Mouse (Mus musculus): Measurements from ENCODE around the gene Gm28635. TPM values are rescaled to one million over a fixed set of nuclear protein-coding genes. Genes with fewer than 3 reads are reported as not detected.

Gene Gm28635
- polyA plus RNA-seq, 1 experiment from 2014 or later, result not detected

- Histone ChIP-seq H3K36me3 (no peaks in the 10 kb centered on the region), H3K4me2 (replicated peaks) (no peak overlapping the region), H3K4me1 (no peaks in the 10 kb centered on the region), H3K9ac (no peak overlapping the region), H3K4me3 (replicated peaks) (no peak overlapping the region), H3K9me3 (replicated peaks) (no peaks in the 10 kb centered on the region), H3K27me3 (no peaks in the 10 kb centered on the region), H3K27ac (replicated peaks) (no peak overlapping the region)
- no peak for ATAC-seq (ENCODE audit: insufficient number of reproducible peaks, low FRiP score, low TSS enrichment, low read depth)
- 59% methylated on average over 1 of the region's 1 CpGs for WGBS
Measured at GRCm38 (mm10) chr2:84655864-84656263, 22.0 kb downstream of the Gm28635 start.

GRCm38 (mm10) chr2:84653354-84653753 is 24.5 kb downstream of the Gm28635 start:
- H3K4me2 ChIP-seq (replicated peaks), result no peak overlapping the region
- H3K4me3 ChIP-seq (replicated peaks), result no peak overlapping the region
- no peak for ATAC-seq (ENCODE audit: insufficient number of reproducible peaks, low FRiP score, low TSS enrichment, low read depth)
- H3K27me3 ChIP-seq, result no peaks in the 10 kb centered on the region
- H3K9ac ChIP-seq, result no peak overlapping the region
- no peaks in the 10 kb centered on the region for H3K36me3 ChIP-seq
- no peaks in the 10 kb centered on the region for H3K9me3 ChIP-seq (replicated peaks)
- no peak overlapping the region for H3K27ac ChIP-seq (replicated peaks)
- no peaks in the 10 kb centered on the region for H3K4me1 ChIP-seq

- H3K36me3 ChIP-seq, result no peaks in the 10 kb centered on the region
- H3K27ac ChIP-seq (replicated peaks), result peak within 1 kb of the TSS; percentile 99
- peak within 1 kb of the TSS; percentile 57 for H3K4me2 ChIP-seq (replicated peaks)
- no peaks in the 10 kb centered on the region for H3K27me3 ChIP-seq
- no peaks in the 10 kb centered on the region for H3K9me3 ChIP-seq (replicated peaks)
- H3K4me1 ChIP-seq, result no peaks in the 10 kb centered on the region
- WGBS, result under 1% methylated on average over 15 of the region's 15 CpGs
- peak within 1 kb of the TSS; percentile 70 for H3K4me3 ChIP-seq (replicated peaks)
- peak; percentile 98 for ATAC-seq (ENCODE audit: insufficient number of reproducible peaks, low FRiP score, low TSS enrichment, low read depth)
- peak within 1 kb of the TSS; percentile 83 for H3K9ac ChIP-seq
Measured at GRCm38 (mm10) chr2:84650464-84651195, 27.2 kb downstream of the Gm28635 start, which contains the start of gene Ctnnd1. Gene Ctnnd1 (minus strand): TSS chr2:84650765.

GRCm38 (mm10) chr2:84649674-84650073 is 28.2 kb downstream of the Gm28635 start:
- peak overlapping the region; percentile 99 for H3K27ac ChIP-seq (replicated peaks)
- peak overlapping the region; percentile 70 for H3K4me3 ChIP-seq (replicated peaks)
- H3K9ac ChIP-seq, result peak overlapping the region; percentile 83
- WGBS, result under 1% methylated on average over 10 of the region's 10 CpGs
- no peaks in the 10 kb centered on the region for H3K9me3 ChIP-seq (replicated peaks)
- H3K36me3 ChIP-seq, result no peaks in the 10 kb centered on the region
- peak overlapping the region; percentile 57 for H3K4me2 ChIP-seq (replicated peaks)
- no peaks in the 10 kb centered on the region for H3K4me1 ChIP-seq
- H3K27me3 ChIP-seq, result no peaks in the 10 kb centered on the region
- ATAC-seq (ENCODE audit: insufficient number of reproducible peaks, low FRiP score, low TSS enrichment, low read depth), result no peak

GRCm38 (mm10) chr2:84648369-84648768 is 29.5 kb downstream of the Gm28635 start:
- no peaks in the 10 kb centered on the region for H3K9me3 ChIP-seq (replicated peaks)
- 0 out of 2 replicates have a peak overlapping the region, but pooled peaks have one; percentile 18 for H3K9ac ChIP-seq
- no peaks in the 10 kb centered on the region for H3K36me3 ChIP-seq
- H3K27me3 ChIP-seq, result no peaks in the 10 kb centered on the region
- whole genome bisulfite sequencing, result 32% methylated on average over 6 of the region's 6 CpGs
- H3K4me1 ChIP-seq, result peaks cover 4% of the 10 kb centered on the region; the same call in 1 of the 2 replicates
- peak overlapping the region; percentile 57 for H3K4me2 ChIP-seq (replicated peaks)
- ATAC-seq (ENCODE audit: insufficient number of reproducible peaks, low FRiP score, low TSS enrichment, low read depth), result no peak
- H3K4me3 ChIP-seq (replicated peaks), result peak overlapping the region; percentile 70
- 0 out of 2 replicates have a peak overlapping the region, but pooled peaks have one; percentile 8 for H3K27ac ChIP-seq (replicated peaks)

GRCm38 (mm10) chr2:84647051-84647568 is 30.7 kb downstream of the Gm28635 start:
- Histone ChIP-seq H3K9me3 (replicated peaks) (no peaks in the 10 kb centered on the region), H3K27ac (replicated peaks) (no peak overlapping the region), H3K4me1 (peaks cover 4% of the 10 kb centered on the region; the same call in 1 of the 2 replicates), H3K27me3 (no peaks in the 10 kb centered on the region), H3K4me2 (replicated peaks) (no peak overlapping the region), H3K4me3 (replicated peaks) (0 out of 2 replicates have a peak overlapping the region, but pooled peaks have one; percentile 0), H3K36me3 (no peaks in the 10 kb centered on the region), H3K9ac (no peak overlapping the region)
- 90% methylated on average over 6 of the region's 6 CpGs for WGBS
- ATAC-seq (ENCODE audit: insufficient number of reproducible peaks, low FRiP score, low TSS enrichment, low read depth), result no peak

GRCm38 (mm10) chr2:84646138-84646537 is 31.7 kb downstream of the Gm28635 start:
- no peak for ATAC-seq (ENCODE audit: insufficient number of reproducible peaks, low FRiP score, low TSS enrichment, low read depth)
- Histone ChIP-seq H3K4me3 (replicated peaks) (no peak overlapping the region), H3K27ac (replicated peaks) (no peak overlapping the region), H3K9ac (no peak overlapping the region), H3K36me3 (no peaks in the 10 kb centered on the region), H3K9me3 (replicated peaks) (no peaks in the 10 kb centered on the region), H3K4me2 (replicated peaks) (no peak overlapping the region), H3K27me3 (no peaks in the 10 kb centered on the region), H3K4me1 (peaks cover 4% of the 10 kb centered on the region; the same call in 1 of the 2 replicates)
- WGBS, result 75% methylated on average over 1 of the region's 1 CpGs

GRCm38 (mm10) chr2:84640833-84641232 is 37.0 kb downstream of the Gm28635 start:
- no peaks in the 10 kb centered on the region for H3K36me3 ChIP-seq
- ATAC-seq (ENCODE audit: insufficient number of reproducible peaks, low FRiP score, low TSS enrichment, low read depth), result no peak
- H3K4me1 ChIP-seq, result peaks cover 39% of the 10 kb centered on the region
- H3K9me3 ChIP-seq (replicated peaks), result no peaks in the 10 kb centered on the region
- no peak overlapping the region for H3K27ac ChIP-seq (replicated peaks)
- no peak overlapping the region for H3K9ac ChIP-seq
- no peak overlapping the region for H3K4me3 ChIP-seq (replicated peaks)
- H3K4me2 ChIP-seq (replicated peaks), result no peak overlapping the region
- no peaks in the 10 kb centered on the region for H3K27me3 ChIP-seq

- 26% methylated on average over 5 of the region's 5 CpGs for WGBS
- ATAC-seq (ENCODE audit: insufficient number of reproducible peaks, low FRiP score, low TSS enrichment, low read depth), result no peak
- Histone ChIP-seq H3K4me2 (replicated peaks) (no peak overlapping the region), H3K4me3 (replicated peaks) (no peak overlapping the region), H3K27ac (replicated peaks) (peak overlapping the region; percentile 69), H3K27me3 (no peaks in the 10 kb centered on the region), H3K4me1 (peaks cover 55% of the 10 kb centered on the region), H3K9ac (no peak overlapping the region), H3K36me3 (no peaks in the 10 kb centered on the region), H3K9me3 (replicated peaks) (no peaks in the 10 kb centered on the region)
Measured at GRCm38 (mm10) chr2:84638428-84639220, 39.2 kb downstream of the Gm28635 start.

- Histone ChIP-seq H3K9ac (no peak overlapping the region), H3K27me3 (no peaks in the 10 kb centered on the region), H3K9me3 (replicated peaks) (no peaks in the 10 kb centered on the region), H3K36me3 (no peaks in the 10 kb centered on the region), H3K4me1 (peaks cover 62% of the 10 kb centered on the region), H3K4me2 (replicated peaks) (no peak overlapping the region), H3K27ac (replicated peaks) (peak overlapping the region; percentile 69), H3K4me3 (replicated peaks) (no peak overlapping the region)
- WGBS, result 20% methylated on average over 7 of the region's 7 CpGs
- no peak for ATAC-seq (ENCODE audit: insufficient number of reproducible peaks, low FRiP score, low TSS enrichment, low read depth)
Measured at GRCm38 (mm10) chr2:84637452-84638165, 40.2 kb downstream of the Gm28635 start.
